8 mouse cellular contexts compared by ENCODE assay signal in genomic region chr16:44724847-44725246, GRCm38 (mm10). TPM values are rescaled to one million over a fixed set of nuclear protein-coding genes. Genes with fewer than 3 reads are reported as not detected.
DNase-seq lines count a peak whose midpoint lies in the region; ATAC-seq and TF ChIP-seq lines count a peak whose summit lies in the region.

No protein-coding gene starts in this region.

- H3K4me2 ChIP-seq in forebrain, embryonic 14.5 days (ENCODE audit: low read length), result peak overlapping the region; percentile 74
- H3K4me2 ChIP-seq in midbrain, postnatal 0 days (ENCODE audit: low read depth, low read length, poor library complexity, severe bottlenecking), result peak overlapping the region; percentile 70

- no peaks in the 10 kb centered on the region for H3K27me3 ChIP-seq in forebrain, embryonic 14.5 days (replicated peaks; ENCODE audit: control insufficient read depth, insufficient read depth, low read length)
- no peaks in the 10 kb centered on the region for H3K27me3 ChIP-seq in limb, embryonic 10.5 days (ENCODE audit: low read depth, poor library complexity, severe bottlenecking)
- H3K27me3 ChIP-seq in midbrain, postnatal 0 days (ENCODE audit: insufficient read depth, low read length), result no peaks in the 10 kb centered on the region

- peak; percentile 44 for ATAC-seq in forebrain, embryonic 14.5 days
- ATAC-seq in midbrain, postnatal 0 days (ENCODE audit: low FRiP score), result peak; percentile 67

- H3K36me3 ChIP-seq in forebrain, embryonic 14.5 days (ENCODE audit: control insufficient read depth, insufficient read depth, low read length), result peaks cover 23% of the 10 kb centered on the region
- H3K36me3 ChIP-seq in limb, embryonic 10.5 days, result peaks cover 40% of the 10 kb centered on the region
- no peaks in the 10 kb centered on the region for H3K36me3 ChIP-seq in midbrain, postnatal 0 days (ENCODE audit: insufficient read depth, low read length)

- H3K9ac ChIP-seq in forebrain, embryonic 14.5 days (ENCODE audit: low read length), result peak overlapping the region; percentile 81
- peak overlapping the region; percentile 72 for H3K9ac ChIP-seq in midbrain, postnatal 0 days (replicated peaks; ENCODE audit: low read length, poor library complexity, severe bottlenecking)

- 1% methylated on average over 14 of the region's 14 CpGs for WGBS in forebrain, embryonic 14.5 days
- under 1% methylated on average over 14 of the region's 14 CpGs for WGBS in limb, embryonic 10.5 days
- WGBS in midbrain, postnatal 0 days, result 1% methylated on average over 14 of the region's 14 CpGs

- DNase-seq in cerebellum, adult 11 months, result peak; percentile 33
- DNase-seq in cerebellum, adult 8-10 months, result no peak
- DNase-seq in right cerebral cortex, adult 18-20 months, result peak; percentile 35
- DNase-seq in right cerebral cortex, postnatal 25 days, result no peak
- DNase-seq in forebrain, embryonic 14.5 days (ENCODE audit: low spot score), result peak; percentile 81
- DNase-seq in limb, embryonic 10.5 days (ENCODE audit: low spot score), result peak; percentile 63
- peak; percentile 83 for DNase-seq in midbrain, postnatal 0 days (ENCODE audit: low spot score)
- DNase-seq in urinary bladder, postnatal 10 days (ENCODE audit: low spot score), result no peak

- peak overlapping the region; percentile 88 for H3K27ac ChIP-seq in forebrain, embryonic 14.5 days (ENCODE audit: low read depth, low read length)
- peak overlapping the region; percentile 99 for H3K27ac ChIP-seq in limb, embryonic 10.5 days
- peak overlapping the region; percentile 91 for H3K27ac ChIP-seq in midbrain, postnatal 0 days (ENCODE audit: low read depth, low read length)

- peak overlapping the region; percentile 83 for H3K4me3 ChIP-seq in forebrain, embryonic 14.5 days (ENCODE audit: low read depth, low read length)
- peak overlapping the region; percentile 96 for H3K4me3 ChIP-seq in limb, embryonic 10.5 days
- peak overlapping the region; percentile 73 for H3K4me3 ChIP-seq in midbrain, postnatal 0 days (ENCODE audit: low read depth, low read length)

- H3K4me1 ChIP-seq in forebrain, embryonic 14.5 days (ENCODE audit: control insufficient read depth, insufficient read depth, low read length), result peaks cover 13% of the 10 kb centered on the region; the same call in 1 of the 2 replicates
- H3K4me1 ChIP-seq in limb, embryonic 10.5 days, result peaks cover 24% of the 10 kb centered on the region
- no peaks in the 10 kb centered on the region for H3K4me1 ChIP-seq in midbrain, postnatal 0 days (ENCODE audit: insufficient read depth, low read length)

- 0 out of 2 replicates have a peak, but pooled peaks have one; percentile 17 for TF ChIP-seq CTCF in midbrain, postnatal 0 days (IDR thresholded peaks at IDR 0.05)

- H3K9me3 ChIP-seq in forebrain, embryonic 14.5 days (replicated peaks; ENCODE audit: control insufficient read depth, low read length), result no peaks in the 10 kb centered on the region
- H3K9me3 ChIP-seq in limb, embryonic 10.5 days (replicated peaks), result no peaks in the 10 kb centered on the region
- H3K9me3 ChIP-seq in midbrain, postnatal 0 days (ENCODE audit: low read length), result no peaks in the 10 kb centered on the region

RNA-seq across cellular contexts. Expression of gene Nepro, which starts 0.7 kb away (rescaled TPM):
- polyA plus RNA-seq in forebrain, embryonic 14.5 days (2014; fragmentation: Nextera tagmentation; extraction: Ambion mirVana), result 3.8 and 4.5 TPM in 2 replicates
- 14.0 and 15.7 TPM in 2 replicates for polyA plus RNA-seq in limb, embryonic 10.5 days (2016; fragmentation: Nextera tagmentation; extraction: Ambion mirVana)
- total RNA-seq in midbrain, postnatal 0 days (2014; rRNA removed), result 3.5 and 5.9 TPM in 2 replicates
- 2.4 and 2.9 TPM in 2 replicates for polyA plus RNA-seq in midbrain, postnatal 0 days (2015; fragmentation: Nextera tagmentation; extraction: Ambion mirVana)

RNA-seq across cellular contexts. Expression of gene Gtpbp8, which starts 21.3 kb away (rescaled TPM):
- polyA plus RNA-seq in forebrain, embryonic 14.5 days (2014; fragmentation: Nextera tagmentation; extraction: Ambion mirVana), result 38.0 and 45.5 TPM in 2 replicates
- polyA plus RNA-seq in limb, embryonic 10.5 days (2016; fragmentation: Nextera tagmentation; extraction: Ambion mirVana), result 24.7 and 25.5 TPM in 2 replicates
- total RNA-seq in midbrain, postnatal 0 days (2014; rRNA removed), result 42.5 and 46.7 TPM in 2 replicates
- polyA plus RNA-seq in midbrain, postnatal 0 days (2015; fragmentation: Nextera tagmentation; extraction: Ambion mirVana), result 36.6 and 38.8 TPM in 2 replicates

RNA-seq across cellular contexts. Expression of gene Cd200r1, which starts 40.7 kb away (rescaled TPM):
- polyA plus RNA-seq in forebrain, embryonic 14.5 days (2014; fragmentation: Nextera tagmentation; extraction: Ambion mirVana), result 0.70 and 1.1 TPM in 2 replicates
- polyA plus RNA-seq in limb, embryonic 10.5 days (2016; fragmentation: Nextera tagmentation; extraction: Ambion mirVana), result 0.14 and 0.49 TPM in 2 replicates
- total RNA-seq in midbrain, postnatal 0 days (2014; rRNA removed), result 1.6 TPM in 1 of 2 replicates, not detected in the other
- 0.20 and 0.52 TPM in 2 replicates for polyA plus RNA-seq in midbrain, postnatal 0 days (2015; fragmentation: Nextera tagmentation; extraction: Ambion mirVana)

Comparison
In these comparisons a context has a peak if more than half of its experiments do, and no peak if none do; other contexts are left out.
1. DNase-seq: peak in cerebellum, adult 11 months (single experiment), right cerebral cortex, adult 18-20 months (single experiment), forebrain, embryonic 14.5 days (single experiment), limb, embryonic 10.5 days (single experiment) and midbrain, postnatal 0 days (single experiment); none in cerebellum, adult 8-10 months (single experiment), right cerebral cortex, postnatal 25 days (single experiment) and urinary bladder, postnatal 10 days (single experiment).
2. Peak in every context shown above with its lines, with median percentiles within 50 percentile points of each other: H3K27ac ChIP-seq and H3K4me3 ChIP-seq.